Mouse (Mus musculus): ENCODE results near the gene Rhobtb3.
A peak's percentile ranks its signal among the peaks of the same experiment; 100 is the strongest.
"Not testable (repeated sequence)": the region's sequence is repeated elsewhere in the genome, so short reads cannot be mapped to it uniquely, and the experiment has no call there.

Gene Rhobtb3

DNA sequence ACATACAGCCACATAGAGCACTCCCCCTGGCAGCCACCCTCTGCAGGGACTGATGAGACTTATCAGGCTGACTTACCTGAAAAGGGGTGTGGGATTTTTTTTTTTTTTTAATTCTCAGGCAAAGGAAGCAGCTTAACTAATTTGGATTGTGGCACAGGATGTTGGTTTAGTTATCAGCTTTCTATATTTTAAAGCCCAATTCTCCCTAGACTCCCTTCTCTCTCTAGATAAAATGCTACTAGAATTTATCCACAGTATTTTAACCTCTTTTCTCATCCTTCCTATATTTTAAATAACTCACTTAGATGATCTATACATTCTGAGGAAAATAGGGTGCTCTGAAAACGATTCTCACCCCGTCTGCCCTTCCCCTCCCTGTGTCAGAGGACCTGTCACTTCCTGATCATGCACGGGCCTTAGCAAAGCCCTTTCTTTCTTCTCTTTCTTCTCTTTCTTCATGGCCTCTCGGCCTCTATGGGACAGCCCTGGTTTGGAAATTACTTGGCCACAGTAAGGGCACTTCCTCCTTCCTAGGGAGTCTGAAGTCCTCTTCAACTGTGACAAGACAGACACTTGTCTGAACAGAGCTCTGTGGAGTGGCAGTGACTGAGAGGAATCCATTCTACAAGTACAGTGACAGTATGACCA lies 98.1 kb downstream of the Rhobtb3 start:
- DNase-seq (ENCODE audit: low spot score) = no peak

- no peak for DNase-seq (ENCODE audit: low spot score)
Measured at GRCm38 (mm10) chr13:75844833-75845518, 98.7 kb downstream of the Rhobtb3 start.

DNA sequence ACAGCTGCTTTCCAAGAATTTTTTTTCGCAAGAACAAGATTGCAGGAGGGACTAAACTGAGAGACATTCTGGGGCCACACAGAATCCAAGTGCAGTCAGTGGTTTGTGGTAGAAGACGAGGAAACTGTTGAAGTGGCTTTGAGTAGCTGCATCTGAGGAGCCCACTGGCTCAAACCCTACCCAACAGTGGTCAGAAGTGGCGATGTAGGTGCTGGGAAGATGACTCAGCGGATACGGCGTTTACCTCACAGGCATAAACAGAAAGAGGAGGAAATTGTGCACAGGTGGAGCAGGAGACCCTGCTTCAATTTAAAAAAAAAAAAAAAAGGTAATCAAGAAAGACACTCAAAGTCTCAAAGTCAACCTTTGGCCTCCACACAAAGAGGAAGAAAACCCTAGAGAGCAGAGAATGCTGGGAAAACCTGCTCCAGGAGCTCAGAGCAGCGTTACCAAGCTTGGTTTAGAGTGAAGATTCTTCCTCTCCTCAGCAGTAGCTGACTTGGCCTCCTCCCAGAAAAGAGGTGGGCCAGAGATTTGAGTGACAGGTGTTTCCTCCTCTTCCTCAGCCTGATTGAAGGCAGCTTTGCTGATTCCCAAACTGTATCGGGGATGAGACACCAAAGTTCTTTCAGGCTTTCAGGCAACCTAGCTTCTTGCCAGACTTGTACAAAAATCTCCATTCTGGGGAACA lies 99.6 kb downstream of the Rhobtb3 start:
- no peak for DNase-seq (ENCODE audit: low spot score)

DNA sequence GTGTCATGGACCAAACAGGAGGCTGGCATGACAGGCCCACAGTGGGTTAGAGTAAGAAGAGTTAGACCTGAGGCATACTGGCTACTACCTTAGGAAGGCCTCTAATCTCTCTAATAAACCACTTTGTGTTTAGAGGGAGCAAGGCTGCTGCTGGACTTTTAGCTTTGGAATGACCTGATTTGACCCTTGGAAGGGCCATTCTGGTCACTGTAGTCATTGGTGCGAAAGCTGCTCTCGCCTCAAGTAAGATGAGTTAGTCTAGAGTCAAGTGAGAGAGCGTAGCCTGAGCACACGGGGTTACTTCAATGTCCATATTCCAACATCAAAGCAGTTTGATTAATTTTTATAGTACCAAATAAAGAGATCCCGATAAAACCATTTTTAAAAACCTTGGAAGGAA lies 100.4 kb downstream of the Rhobtb3 start:
- no peak for DNase-seq (ENCODE audit: low spot score)

GRCm38 (mm10) chr13:75841950-75842349 lies 101.8 kb downstream of the Rhobtb3 start:
- DNase-seq (ENCODE audit: low spot score) = no peak

DNA sequence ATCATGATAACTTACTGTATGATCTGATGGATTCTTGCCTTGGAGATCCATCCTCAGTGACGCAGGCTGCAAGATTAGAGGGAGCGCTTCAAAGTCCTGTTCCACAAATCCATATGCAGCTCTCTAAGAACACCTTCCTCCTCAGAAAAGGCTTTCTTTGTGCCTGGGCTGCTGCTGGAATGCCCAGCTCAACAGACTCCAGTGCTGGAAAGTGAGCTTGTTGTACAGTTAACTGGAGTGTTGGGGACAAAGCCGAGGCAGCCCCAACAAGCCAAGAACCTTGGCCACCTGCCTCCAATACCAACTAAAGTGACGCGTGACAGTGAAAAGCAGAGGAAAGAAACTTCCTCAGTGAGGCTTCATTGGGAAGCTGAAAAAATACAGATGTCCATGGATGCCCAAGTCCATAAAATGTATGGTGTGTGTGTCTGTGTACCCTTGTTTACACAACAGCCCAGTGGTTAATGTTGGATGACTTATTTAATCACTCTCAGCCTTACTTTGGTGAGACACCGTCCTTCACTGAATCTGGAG lies 102.9 kb downstream of the Rhobtb3 start:
- DNase-seq (ENCODE audit: low spot score) = no peak

DNA sequence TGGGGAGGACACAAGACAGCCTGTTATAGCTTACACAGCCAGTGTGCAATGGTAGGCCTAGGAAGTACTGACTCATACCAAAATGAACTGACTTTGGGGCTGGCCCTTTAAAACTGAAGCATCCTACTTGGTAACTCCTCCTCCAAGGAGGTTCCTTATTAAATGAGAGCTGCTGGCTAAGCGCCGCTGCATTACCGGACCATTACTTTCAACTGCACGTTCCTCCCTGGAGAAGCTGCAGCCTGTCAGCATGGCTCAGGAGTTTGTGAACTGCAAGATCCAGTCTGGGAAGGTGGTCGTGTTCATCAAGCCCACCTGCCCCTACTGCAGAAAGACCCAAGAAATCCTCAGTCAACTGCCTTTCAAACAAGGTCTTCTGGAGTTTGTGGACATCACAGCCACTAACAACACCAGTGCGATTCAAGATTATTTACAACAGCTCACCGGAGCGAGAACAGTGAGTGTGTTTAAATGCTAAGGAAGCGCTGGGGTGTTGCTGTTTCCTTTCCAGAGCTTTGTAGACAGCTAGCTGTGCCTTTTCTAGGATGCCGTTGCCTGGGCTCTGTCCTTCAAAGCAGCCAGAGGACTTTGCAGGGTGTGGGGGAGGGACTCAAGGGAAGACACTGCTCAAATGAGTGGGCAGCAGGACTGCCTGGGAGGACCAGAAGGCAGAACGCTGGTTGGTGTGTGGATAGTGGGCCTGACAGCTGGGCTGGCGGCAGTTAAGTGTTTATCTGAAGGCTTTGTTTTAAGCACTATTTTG lies 103.8 kb downstream of the Rhobtb3 start, which contains the start of gene Glrx:
Glrx (plus strand) TSS at position 150 of the 763 bp plus-strand sequence.
- peak; percentile 61 for DNase-seq (ENCODE audit: low spot score)

- DNase-seq (ENCODE audit: low spot score) = no peak
Measured at GRCm38 (mm10) chr13:75838506-75838905, 105.2 kb downstream of the Rhobtb3 start.

DNA sequence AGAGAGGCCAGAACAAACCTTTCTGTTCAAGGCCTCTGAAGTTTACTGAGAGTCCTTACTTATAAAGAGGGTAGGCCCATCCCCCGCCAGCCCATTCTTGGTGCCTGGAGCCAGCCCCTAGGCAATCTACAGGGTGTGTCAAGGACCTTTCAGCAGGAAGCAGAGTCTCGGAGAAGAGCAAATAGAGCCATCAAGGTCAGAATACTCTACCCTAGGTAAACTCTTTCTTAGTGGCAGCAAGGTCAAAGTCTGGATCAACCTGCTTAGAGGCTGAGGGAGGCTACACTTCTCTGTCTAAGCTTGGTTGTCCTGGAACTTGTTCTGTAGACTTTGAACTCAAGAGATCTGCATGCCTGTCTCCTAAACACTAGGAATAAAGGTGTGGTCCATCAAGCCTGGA lies 108.3 kb downstream of the Rhobtb3 start:
- DNase-seq (ENCODE audit: low spot score) = peak; percentile 17

DNA sequence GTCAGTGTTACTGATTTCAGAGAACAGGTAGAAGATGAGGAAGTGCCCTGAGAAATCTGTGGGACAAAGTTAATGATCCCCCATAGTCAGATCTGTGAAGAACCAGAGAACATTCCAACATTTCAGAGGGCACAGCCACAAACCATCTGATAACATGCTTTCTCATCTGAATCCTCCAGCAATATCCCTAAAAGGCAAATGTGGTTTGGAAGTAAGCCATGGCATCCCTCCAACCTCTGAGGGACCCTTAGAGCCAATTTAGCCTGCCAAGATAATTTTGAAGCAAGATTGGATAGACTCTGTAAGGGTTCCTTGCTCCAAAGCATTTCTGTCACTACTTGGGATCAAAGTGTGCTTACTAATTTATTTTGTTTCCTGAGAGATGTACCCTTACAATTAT lies 110.2 kb downstream of the Rhobtb3 start:
- peak; percentile 47 for DNase-seq (ENCODE audit: low spot score)

GRCm38 (mm10) chr13:75832697-75833096 lies 111.0 kb downstream of the Rhobtb3 start:
- no peak for DNase-seq (ENCODE audit: low spot score)

GRCm38 (mm10) chr13:75831710-75832109 lies 112.0 kb downstream of the Rhobtb3 start:
- no peak for DNase-seq (ENCODE audit: low spot score)

DNA sequence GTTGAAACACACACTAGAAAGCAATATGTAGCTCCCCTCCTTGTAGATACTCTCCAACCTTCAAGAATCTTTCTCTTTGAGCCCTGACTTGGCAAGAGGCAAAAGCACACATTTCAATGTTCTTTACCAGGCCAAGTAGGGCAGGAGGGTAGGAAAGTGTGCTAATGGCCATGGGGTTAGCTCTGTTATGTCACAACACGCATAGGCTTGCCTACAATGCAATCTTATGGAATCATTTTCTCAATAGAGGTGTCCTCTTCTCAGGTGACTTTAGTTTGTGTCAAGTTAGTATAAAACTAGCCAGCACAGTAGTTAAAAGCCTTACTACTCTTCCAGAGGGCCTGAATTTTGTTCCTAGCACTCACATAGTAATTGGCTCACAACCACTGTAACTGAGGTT lies 113.0 kb downstream of the Rhobtb3 start:
- no peak for DNase-seq (ENCODE audit: low spot score)

DNA sequence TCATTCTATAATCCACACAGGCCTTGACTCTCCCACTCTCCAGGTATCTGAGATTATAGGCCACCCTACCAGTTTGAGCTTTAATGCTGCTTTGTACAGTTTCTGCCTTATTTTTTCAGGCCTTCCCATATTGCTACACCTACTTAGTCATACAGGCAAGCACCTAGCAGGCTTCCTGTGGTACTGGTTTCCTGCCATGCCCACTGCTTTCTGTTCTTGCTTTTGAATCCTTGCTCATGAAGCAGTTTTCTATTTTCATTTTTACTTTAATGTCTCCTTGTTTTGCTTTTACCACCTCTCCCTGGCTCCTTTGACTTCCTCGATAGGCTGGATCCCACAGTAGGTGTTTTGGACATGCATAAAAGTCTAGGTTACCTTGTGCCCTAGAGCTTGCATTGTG lies 118.3 kb downstream of the Rhobtb3 start:
- no peak for DNase-seq (ENCODE audit: low spot score)

- no peak for DNase-seq (ENCODE audit: low spot score)
Measured at GRCm38 (mm10) chr13:75824611-75825319, 119.0 kb downstream of the Rhobtb3 start.

GRCm38 (mm10) chr13:75823201-75823600 lies 120.5 kb downstream of the Rhobtb3 start:
- DNase-seq (ENCODE audit: low spot score) = no peak

DNA sequence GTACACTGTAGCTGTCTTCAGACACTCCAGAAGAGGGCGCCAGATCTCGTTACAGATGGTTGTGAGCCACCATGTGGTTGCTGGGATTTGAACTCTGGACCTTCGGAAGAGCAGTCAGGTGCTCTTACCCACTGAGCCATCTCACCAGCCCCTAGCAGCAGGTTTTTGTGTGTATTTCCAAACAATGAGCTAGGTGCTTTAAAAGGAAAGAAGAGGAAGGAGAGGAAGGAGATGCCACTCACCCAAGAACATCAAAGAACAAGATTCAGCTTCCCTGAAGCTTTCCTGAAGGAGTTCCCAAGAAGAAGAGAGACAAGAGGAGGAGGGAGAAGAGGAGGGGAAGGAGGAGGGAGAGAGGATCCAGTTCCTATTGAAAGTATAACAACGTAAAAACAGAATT lies 121.4 kb downstream of the Rhobtb3 start:
- DNase-seq (ENCODE audit: low spot score) = not testable (repeated sequence)

GRCm38 (mm10) chr13:75819898-75820297 lies 123.8 kb downstream of the Rhobtb3 start:
- DNase-seq (ENCODE audit: low spot score) = no peak
